Mouse (Mus musculus) lung, embryonic 16.5 days (tissue): Measurements from ENCODE around the gene Lhx2. TPM values are rescaled to one million over a fixed set of nuclear protein-coding genes. Genes with fewer than 3 reads are reported as not detected.
A peak's percentile ranks its signal among the peaks of the same experiment; 100 is the strongest.

Source experiments
- ATAC-seq: fragments of 200-750 bp; cut with Nextera tagmentation; 2 replicates; pipeline ENCODE4 v1.8.0; 2017; ENCODE audit warnings: low read depth, mild to moderate bottlenecking, moderate library complexity
- H3K27ac ChIP-seq: fragments of 300-500 bp; sonication (generic); 2 replicates; pipeline ENCODE4 v1.5.1; 2014; ENCODE audit warnings: mild to moderate bottlenecking, control low read depth, low read length
- H3K27me3 ChIP-seq: fragments of 300-500 bp; sonication (generic); 2 replicates; pipeline ENCODE4 v1.6.1; 2014; ENCODE audit warnings: low read depth, low read length, mixed read lengths; ENCODE audit not compliant: control insufficient read depth, insufficient read depth
- H3K36me3 ChIP-seq: fragments of 300-500 bp; sonication (generic); 2 replicates; pipeline ENCODE4 v1.6.1; 2014; ENCODE audit warnings: low read length; ENCODE audit not compliant: control insufficient read depth, insufficient read depth
- H3K4me1 ChIP-seq: fragments of 300-500 bp; sonication (generic); replicated peaks from 2 replicates; pipeline ENCODE4 v1.6.1; 2014; ENCODE audit warnings: low read length, mixed read lengths; ENCODE audit not compliant: control insufficient read depth, insufficient read depth
- H3K4me2 ChIP-seq: fragments of 300-500 bp; sonication (generic); 2 replicates; pipeline ENCODE4 v1.6.1; 2014; ENCODE audit warnings: low read depth, low read length, control low read depth
- H3K4me3 ChIP-seq: fragments of 300-500 bp; sonication (generic); 2 replicates; pipeline ENCODE4 v1.5.1; 2014; ENCODE audit warnings: mild to moderate bottlenecking, low read length, control low read depth
- H3K9ac ChIP-seq: fragments of 300-500 bp; sonication (generic); 2 replicates; pipeline ENCODE4 v1.6.1; 2014; ENCODE audit warnings: low read length, control low read depth
- H3K9me3 ChIP-seq: fragments of 300-500 bp; sonication (generic); 2 replicates; pipeline ENCODE4 v1.6.1; 2016; ENCODE audit warnings: low read length; ENCODE audit not compliant: control insufficient read depth
- WGBS: fragments of 180-500 bp; shearing (Covaris S2); extraction: QIAGEN DNeasy Blood & Tissue Kit; methylation state at CpG from one replicate; pipeline ENCODE4 v1.1.7; 2014; 5-methylcytosine and 5-hydroxymethylcytosine counted together
- polyA plus RNA-seq: library from polyadenylated mRNA; unstranded; fragments of >200 nt; fragmentation: Nextera tagmentation; extraction: Ambion mirVana; gene quantifications from 2 replicates; pipeline ENCODE4 v1.2.1, GENCODE M21; 2015

The Lhx2 gene
- polyA plus RNA-seq, 1 experiment from 2014 or later = not detected

- WGBS = 24% methylated on average over 8 of the region's 8 CpGs
- no peak for ATAC-seq
- H3K4me2 ChIP-seq = no peak overlapping the region
- no peaks in the 10 kb centered on the region for H3K36me3 ChIP-seq
- no peak overlapping the region for H3K9ac ChIP-seq
- no peaks in the 10 kb centered on the region for H3K4me1 ChIP-seq
- no peaks in the 10 kb centered on the region for H3K9me3 ChIP-seq
- no peak overlapping the region for H3K4me3 ChIP-seq
- no peak overlapping the region for H3K27ac ChIP-seq
- H3K27me3 ChIP-seq = no peaks in the 10 kb centered on the region
Measured at GRCm38 (mm10) chr2:38323380-38323779, 15.7 kb upstream of the Lhx2 start.

GRCm38 (mm10) chr2:38326671-38327070 lies 12.4 kb upstream of the Lhx2 start:
- Histone ChIP-seq H3K27me3 (0 out of 2 replicates have a peak, but pooled peaks cover 2% of the 10 kb centered on the region), H3K4me2 (no peak overlapping the region), H3K9ac (no peak overlapping the region), H3K9me3 (no peaks in the 10 kb centered on the region), H3K4me3 (no peak overlapping the region), H3K4me1 (no peaks in the 10 kb centered on the region), H3K36me3 (no peaks in the 10 kb centered on the region), H3K27ac (no peak overlapping the region)
- no peak for ATAC-seq
- WGBS = 33% methylated on average over 1 of the region's 1 CpGs

GRCm38 (mm10) chr2:38333586-38334119 lies 5.4 kb upstream of the Lhx2 start:
- H3K4me1 ChIP-seq = no peaks in the 10 kb centered on the region
- no peak for ATAC-seq
- H3K27me3 ChIP-seq = peaks cover 59% of the 10 kb centered on the region
- H3K27ac ChIP-seq = no peak overlapping the region
- H3K9ac ChIP-seq = no peak overlapping the region
- H3K4me3 ChIP-seq = no peak overlapping the region
- no peak overlapping the region for H3K4me2 ChIP-seq
- H3K36me3 ChIP-seq = no peaks in the 10 kb centered on the region
- no peaks in the 10 kb centered on the region for H3K9me3 ChIP-seq
- WGBS = 39% methylated on average over 7 of the region's 7 CpGs

GRCm38 (mm10) chr2:38336606-38337005 lies 2.5 kb upstream of the Lhx2 start:
- Histone ChIP-seq H3K9ac (no peak overlapping the region), H3K36me3 (no peaks in the 10 kb centered on the region), H3K4me2 (no peak overlapping the region), H3K9me3 (no peaks in the 10 kb centered on the region), H3K4me1 (peaks cover 11% of the 10 kb centered on the region), H3K4me3 (0 out of 2 replicates have a peak overlapping the region, but pooled peaks have one; percentile 6), H3K27ac (no peak overlapping the region), H3K27me3 (peaks cover 84% of the 10 kb centered on the region)
- WGBS = 2% methylated on average over 17 of the region's 17 CpGs
- no peak for ATAC-seq

GRCm38 (mm10) chr2:38337091-38337640 lies 1.9 kb upstream of the Lhx2 start:
- peaks cover 90% of the 10 kb centered on the region for H3K27me3 ChIP-seq
- H3K4me1 ChIP-seq = peaks cover 11% of the 10 kb centered on the region
- WGBS = 2% methylated on average over 6 of the region's 6 CpGs
- H3K27ac ChIP-seq = no peak overlapping the region
- H3K9ac ChIP-seq = no peak overlapping the region
- H3K9me3 ChIP-seq = no peaks in the 10 kb centered on the region
- no peak for ATAC-seq
- H3K4me2 ChIP-seq = no peak overlapping the region
- H3K36me3 ChIP-seq = no peaks in the 10 kb centered on the region
- no peak overlapping the region for H3K4me3 ChIP-seq

- Histone ChIP-seq H3K9me3 (no peaks in the 10 kb centered on the region), H3K36me3 (no peaks in the 10 kb centered on the region), H3K27me3 (peaks cover 93% of the 10 kb centered on the region), H3K9ac (no peak overlapping the region), H3K4me2 (no peak overlapping the region), H3K4me3 (no peak overlapping the region), H3K27ac (no peak overlapping the region), H3K4me1 (peaks cover 11% of the 10 kb centered on the region)
- no peak for ATAC-seq
- WGBS = 13% methylated on average over 5 of the region's 5 CpGs
Measured at GRCm38 (mm10) chr2:38337681-38338080, 1.4 kb upstream of the Lhx2 start.

- Histone ChIP-seq H3K27me3 (peaks cover 93% of the 10 kb centered on the region), H3K27ac (no peak overlapping the region), H3K4me1 (peaks cover 11% of the 10 kb centered on the region), H3K9me3 (no peaks in the 10 kb centered on the region), H3K4me2 (peak overlapping the region; percentile 87; the same call in 1 of the 2 replicates), H3K9ac (no peak overlapping the region), H3K36me3 (no peaks in the 10 kb centered on the region), H3K4me3 (peak overlapping the region; percentile 50)
- ATAC-seq = no peak
- 7% methylated on average over 5 of the region's 5 CpGs for WGBS
Measured at GRCm38 (mm10) chr2:38338348-38338932, 641 bp upstream of the Lhx2 start.

GRCm38 (mm10) chr2:38339910-38340625 lies 987 bp downstream of the Lhx2 start:
- peak overlapping the region; percentile 87 for H3K4me2 ChIP-seq
- H3K9me3 ChIP-seq = no peaks in the 10 kb centered on the region
- peak overlapping the region; percentile 50 for H3K4me3 ChIP-seq
- H3K27me3 ChIP-seq = peaks cover 95% of the 10 kb centered on the region
- WGBS = 2% methylated on average over 9 of the region's 9 CpGs
- H3K36me3 ChIP-seq = no peaks in the 10 kb centered on the region
- no peak overlapping the region for H3K27ac ChIP-seq
- H3K9ac ChIP-seq = no peak overlapping the region
- H3K4me1 ChIP-seq = peaks cover 11% of the 10 kb centered on the region
- ATAC-seq = no peak; the same call in 1 of the 2 replicates

- 3% methylated on average over 10 of the region's 10 CpGs for WGBS
- H3K9me3 ChIP-seq = no peaks in the 10 kb centered on the region
- H3K4me3 ChIP-seq = no peak overlapping the region
- no peak overlapping the region for H3K9ac ChIP-seq
- ATAC-seq = no peak
- H3K27me3 ChIP-seq = peaks cover 95% of the 10 kb centered on the region
- H3K4me1 ChIP-seq = peaks cover 11% of the 10 kb centered on the region
- H3K36me3 ChIP-seq = no peaks in the 10 kb centered on the region
- no peak overlapping the region for H3K4me2 ChIP-seq
- H3K27ac ChIP-seq = no peak overlapping the region
Measured at GRCm38 (mm10) chr2:38340626-38341200, 1.6 kb downstream of the Lhx2 start.
